Mouse (Mus musculus) megakaryocyte, embryonic 14.5 days (primary cell): ENCODE measurements at regions not wholly inside any gene's neighbourhood (a gene's known extent, or its start where the extent isn't known, plus 50 kb on each side); places are given as distances from the start of the nearest gene placed in this dataset.

Experiments
- FLI1 ChIP-seq: IDR thresholded peaks from 2 replicates; pipeline ENCODE4 v1.6.1; 2012; ENCODE audit warnings: low read length, inconsistent platforms, mixed read lengths
- GATA1 ChIP-seq: IDR thresholded peaks from 3 replicates; pipeline ENCODE4 v1.6.1; 2012; ENCODE audit warnings: mixed read lengths, low read length, inconsistent platforms, borderline replicate concordance

DNA sequence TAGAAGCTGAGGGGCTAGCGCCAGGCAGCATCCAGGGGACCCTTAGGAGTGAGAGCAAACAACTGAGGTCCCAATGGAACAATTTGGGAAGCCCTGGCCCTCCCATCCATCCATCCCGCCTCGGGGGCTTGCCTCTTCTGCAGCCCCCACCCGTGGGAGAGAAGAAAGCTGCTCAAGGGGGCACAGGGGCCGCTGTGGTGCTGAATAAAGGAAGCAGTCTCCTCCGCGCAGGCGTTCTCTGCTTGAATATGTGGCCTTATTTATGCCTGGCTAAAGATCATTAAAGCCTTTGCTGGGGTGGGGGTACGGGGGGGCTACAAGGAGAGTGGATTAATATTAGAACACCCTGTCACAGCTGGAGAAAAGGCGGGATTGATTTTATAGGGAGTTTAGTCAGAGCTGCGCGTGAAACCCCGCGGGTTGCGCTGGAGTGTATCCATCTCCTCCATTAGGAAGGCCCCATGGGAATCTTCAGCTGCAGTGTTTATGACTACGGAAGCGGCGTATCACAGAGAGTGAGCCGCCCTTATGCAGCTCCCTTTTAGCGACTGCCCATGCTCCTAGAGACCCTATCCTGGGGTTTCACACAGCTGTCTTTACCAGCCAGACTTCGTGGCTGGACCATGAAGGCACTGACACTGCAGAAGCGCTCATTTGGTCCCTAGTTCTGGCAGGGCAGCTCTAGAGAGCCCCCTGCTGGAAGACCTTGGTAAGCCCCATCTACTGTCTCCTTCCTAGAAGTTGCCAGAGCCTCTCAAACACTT lies 183.9 kb upstream of the Gm4791 start:
- TF ChIP-seq GATA1, result no peak
- TF ChIP-seq FLI1, result no peak
